In genomic region chr4:124189993-124190385, GRCm38 (mm10) we compare ENCODE assay signal across 14 mouse cellular contexts.
"Had no signal": no experiment of that assay in that cellular context is flagged by ENCODE, and none has a peak within 500 bp of the region (broad histone marks: within the 10 kb centered on the region; RNA-seq: fewer than 3 reads in every experiment).

No protein-coding gene starts in this region.

- H3K9ac ChIP-seq: liver, embryonic 15.5 days; midbrain, embryonic 12.5 days; neural tube, embryonic 15.5 days had no signal

- H3K4me3 ChIP-seq: liver, embryonic 15.5 days; midbrain, embryonic 12.5 days; myocyte; neural tube, embryonic 15.5 days had no signal

- H3K9me3 ChIP-seq: liver, embryonic 15.5 days; megakaryocyte, embryonic 14.5 days; midbrain, embryonic 12.5 days; neural tube, embryonic 15.5 days had no signal

- H3K4me1 ChIP-seq: liver, embryonic 15.5 days; megakaryocyte, embryonic 14.5 days had no signal

- H3K27ac ChIP-seq: kidney, postnatal 0 days; liver, embryonic 15.5 days; macrophage; midbrain, embryonic 12.5 days; neural tube, embryonic 15.5 days had no signal

- DNase-seq: kidney, adult 2 months; kidney, postnatal 36 days; lung, adult 2 months; spleen, adult 18-20 months; thymus, adult 18-20 months; thymus, postnatal 14 days had no signal

- H3K36me3 ChIP-seq: liver, embryonic 15.5 days; midbrain, embryonic 12.5 days; neural tube, embryonic 15.5 days had no signal

- H3K4me2 ChIP-seq: liver, embryonic 11.5 days; liver, embryonic 15.5 days; midbrain, embryonic 12.5 days; neural tube, embryonic 15.5 days had no signal
